Mouse (Mus musculus) forebrain, embryonic 15.5 days (tissue): ENCODE measurements around the gene Mfap2. TPM values are rescaled to one million over a fixed set of nuclear protein-coding genes. Genes with fewer than 3 reads are reported as not detected.

Experiments
- ATAC-seq: fragments of 200-750 bp; cut with Nextera tagmentation; replicated peaks from 2 replicates; pipeline ENCODE4 v1.8.0; 2017; ENCODE audit warnings: mild to moderate bottlenecking, moderate TSS enrichment, moderate library complexity
- H3K27ac ChIP-seq: fragments of 300-500 bp; sonication (generic); replicated peaks from 2 replicates; pipeline ENCODE4 v1.5.1; 2015; ENCODE audit warnings: mild to moderate bottlenecking, inconsistent platforms
- H3K27me3 ChIP-seq: fragments of 300-500 bp; sonication (generic); 2 replicates; pipeline ENCODE4 v1.6.1; 2015; ENCODE audit warnings: inconsistent platforms
- H3K36me3 ChIP-seq: fragments of 300-500 bp; sonication (generic); 2 replicates; pipeline ENCODE4 v1.6.1; 2015; ENCODE audit warnings: mild to moderate bottlenecking, inconsistent platforms
- H3K4me1 ChIP-seq: fragments of 300-500 bp; sonication (generic); 2 replicates; pipeline ENCODE4 v1.6.1; 2015; ENCODE audit warnings: inconsistent platforms
- H3K4me2 ChIP-seq: fragments of 300-500 bp; sonication (generic); replicated peaks from 2 replicates; pipeline ENCODE4 v1.6.1; 2015; ENCODE audit warnings: mild to moderate bottlenecking, inconsistent platforms
- H3K4me3 ChIP-seq: fragments of 300-500 bp; sonication (generic); 2 replicates; pipeline ENCODE4 v1.5.1; 2015; ENCODE audit warnings: mild to moderate bottlenecking, inconsistent platforms
- H3K9ac ChIP-seq: fragments of 300-500 bp; sonication (generic); replicated peaks from 2 replicates; pipeline ENCODE4 v1.6.1; 2015; ENCODE audit warnings: mild to moderate bottlenecking, inconsistent platforms
- H3K9me3 ChIP-seq: fragments of 300-500 bp; sonication (generic); 2 replicates; pipeline ENCODE4 v1.6.1; 2016; ENCODE audit warnings: inconsistent platforms
- WGBS: fragments of 180-500 bp; shearing (Covaris S2); methylation state at CpG from one replicate; pipeline ENCODE4 v1.1.7; 2015; ENCODE audit warnings: mixed read lengths; 5-methylcytosine and 5-hydroxymethylcytosine counted together
- polyA plus RNA-seq: library from polyadenylated mRNA; unstranded; fragments of >200 nt; fragmentation: Nextera tagmentation; extraction: Ambion mirVana; gene quantifications from 2 replicates; pipeline ENCODE4 v1.2.1, GENCODE M21; 2015

The Mfap2 gene
- polyA plus RNA-seq: 215 and 229 TPM in 2 replicates

- ATAC-seq: no peak
- Histone ChIP-seq H3K9ac (peak within 1 kb of the TSS; percentile 79), H3K4me1 (peaks cover 38% of the 10 kb centered on the region), H3K4me2 (peak within 1 kb of the TSS; percentile 76), H3K27ac (peak within 1 kb of the TSS; percentile 90), H3K36me3 (peaks cover 54% of the 10 kb centered on the region), H3K9me3 (no peaks in the 10 kb centered on the region), H3K4me3 (peak within 1 kb of the TSS; percentile 67), H3K27me3 (no peaks in the 10 kb centered on the region)
- WGBS: 21% methylated on average over 7 of the region's 7 CpGs
These were observed at the start of gene Mfap2 for GRCm38 (mm10) chr4:141010118-141010517. Gene Mfap2, plus strand, starts transcription at chr4:141010418.

- peak within 1 kb of the TSS; percentile 87 for H3K27ac ChIP-seq
- peak; percentile 96 for ATAC-seq
These were observed 49.3 kb upstream of the Mfap2 start, which contains the start of gene Sdhb for GRCm38 (mm10) chr4:140960781-140961466. Gene Sdhb, plus strand, starts transcription at chr4:140961203.

GRCm38 (mm10) chr4:140961467-140962206 lies 48.6 kb upstream of the Mfap2 start:
- H3K4me2 ChIP-seq: peak overlapping the region; percentile 95
- H3K9ac ChIP-seq: peak overlapping the region; percentile 97
- 1% methylated on average over 38 of the region's 38 CpGs for WGBS
- peak overlapping the region; percentile 87 for H3K27ac ChIP-seq
- H3K4me1 ChIP-seq: peaks cover 47% of the 10 kb centered on the region
- peak overlapping the region; percentile 92 for H3K4me3 ChIP-seq
- peaks cover 6% of the 10 kb centered on the region; the same call in 1 of the 2 replicates for H3K36me3 ChIP-seq
- ATAC-seq: peak; percentile 3
- H3K27me3 ChIP-seq: no peaks in the 10 kb centered on the region
- no peaks in the 10 kb centered on the region for H3K9me3 ChIP-seq

More at GRCm38 (mm10) chr4:140960781-140961466, 49.3 kb upstream of the Mfap2 start, which contains the start of gene Sdhb:
- peak within 1 kb of the TSS; percentile 92 for H3K4me3 ChIP-seq
- H3K4me1 ChIP-seq: peaks cover 47% of the 10 kb centered on the region
- no peaks in the 10 kb centered on the region for H3K27me3 ChIP-seq
- peak within 1 kb of the TSS; percentile 95 for H3K4me2 ChIP-seq
- H3K9ac ChIP-seq: peak within 1 kb of the TSS; percentile 97
- 0 out of 2 replicates have a peak, but pooled peaks cover 2% of the 10 kb centered on the region for H3K36me3 ChIP-seq
- WGBS: 3% methylated on average over 37 of the region's 37 CpGs
- H3K9me3 ChIP-seq: no peaks in the 10 kb centered on the region

DNA sequence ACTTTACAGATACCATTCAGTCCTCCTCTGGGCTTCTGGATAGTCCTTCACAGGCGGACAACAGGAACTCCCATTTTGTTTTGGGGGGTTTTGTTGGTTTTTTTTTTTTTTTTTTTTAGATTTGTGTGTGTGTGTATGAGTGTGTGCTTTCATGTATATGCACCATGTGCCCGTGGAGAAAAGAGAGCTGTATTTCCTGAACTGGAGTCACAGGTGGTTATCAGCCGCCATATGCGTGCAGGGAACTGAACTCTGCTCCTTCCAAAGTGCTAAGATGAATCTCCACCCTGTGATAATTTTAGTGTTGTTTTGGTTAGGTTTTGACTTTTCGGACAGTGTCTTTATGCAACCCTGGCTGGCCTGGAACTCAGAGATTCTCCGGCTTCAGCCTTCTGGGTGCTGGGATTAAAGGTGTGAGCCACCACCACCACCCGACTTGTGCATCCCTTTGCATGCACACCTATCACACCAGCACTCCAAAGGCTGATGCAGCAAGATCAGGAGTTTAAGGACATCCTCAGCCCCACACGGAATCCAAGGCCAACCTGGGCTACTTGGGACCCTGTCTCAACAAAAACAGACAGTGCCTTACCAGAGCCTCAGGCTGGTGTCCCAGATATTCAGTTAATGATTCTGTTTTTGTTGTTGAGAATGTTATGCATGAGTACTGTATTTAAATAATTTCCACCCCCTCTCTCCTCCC lies 47.9 kb upstream of the Mfap2 start:
- peak overlapping the region; percentile 87 for H3K27ac ChIP-seq

GRCm38 (mm10) chr4:140962950-140963349 lies 47.3 kb upstream of the Mfap2 start:
- no peak overlapping the region for H3K9ac ChIP-seq
- peaks cover 16% of the 10 kb centered on the region for H3K36me3 ChIP-seq
- no peak for ATAC-seq
- H3K27ac ChIP-seq: no peak overlapping the region
- no peaks in the 10 kb centered on the region for H3K27me3 ChIP-seq
- WGBS: 35% methylated on average over 5 of the region's 5 CpGs
- peak overlapping the region; percentile 95 for H3K4me2 ChIP-seq
- peaks cover 35% of the 10 kb centered on the region for H3K4me1 ChIP-seq
- no peaks in the 10 kb centered on the region for H3K9me3 ChIP-seq
- H3K4me3 ChIP-seq: peak overlapping the region; percentile 6; the same call in 1 of the 2 replicates

More for the DNA sequence above, 47.9 kb upstream of the Mfap2 start:
- Histone ChIP-seq H3K9ac (peak overlapping the region; percentile 97), H3K27me3 (no peaks in the 10 kb centered on the region), H3K4me3 (peak overlapping the region; percentile 92), H3K9me3 (no peaks in the 10 kb centered on the region), H3K4me2 (peak overlapping the region; percentile 95), H3K4me1 (peaks cover 40% of the 10 kb centered on the region), H3K36me3 (peaks cover 11% of the 10 kb centered on the region; the same call in 1 of the 2 replicates)
- ATAC-seq: no peak
- 74% methylated on average over 8 of the region's 8 CpGs for WGBS

DNA sequence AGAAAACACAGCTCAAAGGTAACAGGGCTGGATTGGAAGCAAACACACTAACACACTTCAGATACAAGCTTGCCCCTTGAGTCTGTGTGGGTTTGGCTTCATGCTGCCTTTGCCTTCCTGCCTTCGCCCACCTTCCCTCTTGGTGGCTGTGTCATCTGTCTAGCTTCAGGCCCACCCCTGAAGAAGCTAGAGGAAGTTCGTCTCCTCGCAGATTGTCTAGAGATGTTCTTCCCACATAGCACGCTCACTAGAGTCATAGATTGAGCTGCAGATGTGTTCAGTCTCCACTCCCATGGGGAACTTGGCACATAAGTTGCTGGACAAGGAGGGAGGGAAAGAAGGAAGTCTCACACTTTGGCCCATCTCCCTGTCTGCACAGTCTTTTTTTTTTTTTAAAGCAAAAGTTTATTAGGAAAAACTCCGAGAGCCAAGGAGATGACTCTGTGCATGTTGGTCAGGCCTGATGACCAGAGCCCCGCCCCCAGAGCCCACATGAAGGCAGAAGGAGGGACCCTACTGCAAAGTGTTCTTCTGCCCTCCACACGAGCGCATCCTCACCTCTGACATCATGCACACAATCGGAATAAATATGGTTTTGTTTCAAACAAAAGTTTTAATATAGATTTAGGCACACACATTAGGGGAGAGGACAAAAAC lies 46.1 kb upstream of the Mfap2 start:
- no peaks in the 10 kb centered on the region for H3K27me3 ChIP-seq
- no peaks in the 10 kb centered on the region for H3K9me3 ChIP-seq
- H3K4me1 ChIP-seq: peaks cover 32% of the 10 kb centered on the region
- no peak for ATAC-seq
- H3K4me3 ChIP-seq: no peak overlapping the region
- no peak overlapping the region for H3K27ac ChIP-seq
- no peak overlapping the region for H3K4me2 ChIP-seq
- H3K36me3 ChIP-seq: peaks cover 22% of the 10 kb centered on the region
- no peak overlapping the region for H3K9ac ChIP-seq
- WGBS: 85% methylated on average over 9 of the region's 9 CpGs

DNA sequence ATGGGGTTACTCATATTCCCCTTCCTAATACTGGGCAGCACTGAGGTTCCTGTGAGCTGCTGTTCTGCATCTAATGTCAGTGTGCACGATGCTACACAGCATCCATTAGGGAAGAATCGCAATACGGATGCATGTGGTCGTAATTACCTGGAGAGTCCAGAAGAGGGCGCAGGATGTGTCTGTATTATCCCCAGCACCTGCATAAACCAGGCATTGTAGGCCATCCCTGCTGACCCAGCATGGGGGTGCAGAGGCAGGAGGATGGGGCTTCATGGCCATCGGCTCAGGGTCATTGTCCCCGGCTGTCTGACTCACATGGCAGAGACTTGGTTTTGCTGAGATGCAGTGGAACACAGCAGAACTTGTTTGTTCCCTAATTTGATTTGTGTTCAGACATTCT lies 45.6 kb upstream of the Mfap2 start:
- peaks cover 22% of the 10 kb centered on the region for H3K36me3 ChIP-seq
- no peak overlapping the region for H3K4me2 ChIP-seq
- H3K9ac ChIP-seq: no peak overlapping the region
- H3K9me3 ChIP-seq: no peaks in the 10 kb centered on the region
- H3K4me3 ChIP-seq: no peak overlapping the region
- no peak for ATAC-seq
- H3K4me1 ChIP-seq: peaks cover 32% of the 10 kb centered on the region
- H3K27ac ChIP-seq: 0 out of 2 replicates have a peak overlapping the region, but pooled peaks have one; percentile 12
- WGBS: 8% methylated on average over 7 of the region's 7 CpGs
- H3K27me3 ChIP-seq: no peaks in the 10 kb centered on the region

- Histone ChIP-seq H3K27me3 (no peaks in the 10 kb centered on the region), H3K9ac (no peak overlapping the region), H3K4me3 (no peak overlapping the region), H3K36me3 (peaks cover 44% of the 10 kb centered on the region), H3K27ac (no peak overlapping the region), H3K9me3 (no peaks in the 10 kb centered on the region), H3K4me2 (no peak overlapping the region), H3K4me1 (peaks cover 16% of the 10 kb centered on the region)
- WGBS: 85% methylated on average over 11 of the region's 11 CpGs
- ATAC-seq: no peak
These were observed 42.6 kb upstream of the Mfap2 start for GRCm38 (mm10) chr4:140967386-140968159.

DNA sequence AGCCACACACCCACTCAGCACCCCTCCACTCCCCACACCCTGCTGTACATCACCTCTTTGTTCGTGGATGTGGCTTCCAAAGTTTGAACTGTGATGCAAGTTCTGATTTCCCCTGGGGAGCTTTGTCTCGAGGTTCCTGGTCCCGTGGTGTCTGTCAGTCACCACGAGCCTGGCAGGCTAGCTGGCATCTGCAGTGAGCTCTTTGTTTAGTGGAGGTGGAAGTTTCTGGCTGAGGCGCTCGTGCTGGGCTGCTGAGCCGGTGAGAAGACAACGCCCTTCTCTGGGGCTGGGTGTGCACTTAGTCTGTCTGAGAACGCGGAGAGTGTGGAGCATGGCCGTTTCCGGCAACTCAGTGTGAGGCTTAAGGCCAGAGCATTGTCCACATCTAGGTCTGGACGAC lies 38.5 kb upstream of the Mfap2 start:
- Histone ChIP-seq H3K4me2 (no peak overlapping the region), H3K27ac (no peak overlapping the region), H3K9me3 (no peaks in the 10 kb centered on the region), H3K4me1 (no peaks in the 10 kb centered on the region), H3K4me3 (no peak overlapping the region), H3K9ac (no peak overlapping the region), H3K27me3 (no peaks in the 10 kb centered on the region), H3K36me3 (peaks cover 75% of the 10 kb centered on the region)
- WGBS: 82% methylated on average over 13 of the region's 13 CpGs
- ATAC-seq: no peak

- 92% methylated on average over 6 of the region's 6 CpGs for WGBS
- Histone ChIP-seq H3K9ac (no peak overlapping the region), H3K36me3 (peaks cover 81% of the 10 kb centered on the region), H3K27ac (no peak overlapping the region), H3K4me1 (no peaks in the 10 kb centered on the region), H3K4me2 (no peak overlapping the region), H3K9me3 (no peaks in the 10 kb centered on the region), H3K4me3 (no peak overlapping the region), H3K27me3 (no peaks in the 10 kb centered on the region)
- no peak for ATAC-seq
These were observed 35.8 kb upstream of the Mfap2 start for GRCm38 (mm10) chr4:140974408-140974807.

GRCm38 (mm10) chr4:140975356-140975755 lies 34.9 kb upstream of the Mfap2 start:
- H3K4me1 ChIP-seq: no peaks in the 10 kb centered on the region
- WGBS: 97% methylated on average over 7 of the region's 7 CpGs
- H3K4me2 ChIP-seq: no peak overlapping the region
- no peaks in the 10 kb centered on the region for H3K27me3 ChIP-seq
- H3K4me3 ChIP-seq: no peak overlapping the region
- H3K27ac ChIP-seq: no peak overlapping the region
- peaks cover 82% of the 10 kb centered on the region for H3K36me3 ChIP-seq
- ATAC-seq: no peak
- H3K9me3 ChIP-seq: no peaks in the 10 kb centered on the region
- no peak overlapping the region for H3K9ac ChIP-seq
